Mouse (Mus musculus) effector memory CD4-positive, alpha-beta T cell, adult 7 months (primary cell): ENCODE results near the gene Fermt1. TPM values are rescaled to one million over a fixed set of nuclear protein-coding genes. Genes with fewer than 3 reads are reported as not detected.

Experiments
- polyA plus RNA-seq: library from polyadenylated mRNA; unstranded; fragments of 100-300 nt; shearing (Covaris generic); gene quantifications from one replicate; pipeline ENCODE4 v1.2.1, GENCODE M21; 2017

Gene Fermt1
- polyA plus RNA-seq = 1.3 TPM

GRCm38 (mm10) chr2:132945326-132946207 is at the start of gene Fermt1:
TSS of gene Fermt1 (minus strand) at chr2:132945906.

DNA sequence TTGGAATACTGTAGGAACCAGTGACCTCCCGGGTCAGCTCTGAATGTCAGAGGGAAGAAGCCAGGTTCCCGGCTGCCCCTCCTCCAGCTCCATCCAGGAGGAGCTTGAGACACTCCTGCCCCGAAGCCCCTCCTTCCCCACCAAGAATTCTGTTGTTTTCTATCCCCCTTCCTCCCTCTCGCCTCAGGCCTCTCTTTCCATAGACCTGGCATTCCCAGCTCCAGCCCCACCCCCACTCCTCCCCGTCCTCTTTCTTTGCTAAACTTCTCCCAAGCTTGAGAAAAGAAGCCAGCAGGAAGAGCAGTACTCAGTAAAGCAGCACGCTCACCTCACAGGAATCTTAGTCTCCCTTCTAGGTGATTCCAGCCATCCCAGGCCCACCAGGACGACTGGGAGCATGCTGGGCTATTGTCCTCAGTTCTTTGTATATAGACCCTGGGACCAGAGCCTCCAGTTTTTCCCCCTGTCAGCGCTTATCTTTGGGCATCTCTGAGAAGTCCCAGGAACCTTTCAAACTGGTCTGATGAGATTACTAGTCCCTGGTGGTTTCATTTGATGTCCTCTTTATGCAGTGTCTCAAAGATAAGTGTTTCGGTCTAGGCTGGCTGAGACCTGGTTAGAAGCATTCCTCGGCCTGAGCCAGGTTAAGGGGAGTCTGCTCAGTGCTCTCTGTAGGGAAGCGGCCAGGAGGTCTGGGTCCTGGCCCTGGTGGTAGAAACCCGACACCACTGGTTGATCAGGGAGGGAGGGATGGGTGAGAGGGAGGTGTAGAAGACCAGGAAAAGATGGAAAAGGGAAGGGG is 64.7 kb downstream of the Fermt1 start, which contains the start of gene Lrrn4:
Gene Lrrn4, minus strand, starts transcription at position 48 of the 802 bp plus-strand sequence.

Other genes with a start within 250 kb of the Fermt1 start
- gene Chgb, start 164.6 kb downstream of the Fermt1 start, polyA plus RNA-seq = 0.77 TPM
- 21.8 TPM for gene Trmt6, start 129.9 kb downstream of the Fermt1 start, polyA plus RNA-seq
- gene Mcm8, start 129.8 kb downstream of the Fermt1 start, polyA plus RNA-seq = 1.5 TPM
- 14.1 TPM for gene Crls1, start 99.2 kb downstream of the Fermt1 start, polyA plus RNA-seq
- gene Lrrn4, start 65.0 kb downstream of the Fermt1 start, polyA plus RNA-seq = 0.96 TPM